Mouse (Mus musculus): ENCODE results near the gene Irf4.

- TF ChIP-seq POLR2A (IDR thresholded peaks at IDR 0.05; ENCODE audit: borderline replicate concordance, low read depth, low read length) (no peak), CTCF (IDR thresholded peaks at IDR 0.05; ENCODE audit: low read depth, low read length) (no peak)
Observed at GRCm38 (mm10) chr13:30758789-30759381, 9.9 kb downstream of the Irf4 start.
